Mouse (Mus musculus) embryonic facial prominence, embryonic 12.5 days (tissue): Measurements from ENCODE around the gene Tm9sf3. TPM values are rescaled to one million over a fixed set of nuclear protein-coding genes. Genes with fewer than 3 reads are reported as not detected.

Experiments used
- ATAC-seq: fragments of 200-750 bp; cut with Nextera tagmentation; 2 replicates; pipeline ENCODE4 v1.8.0; 2017; ENCODE audit not compliant: insufficient number of reproducible peaks, insufficient read depth, low FRiP score, low TSS enrichment
- H3K27ac ChIP-seq: fragments of 300-500 bp; sonication (generic); 2 replicates; pipeline ENCODE4 v1.5.1; 2016; ENCODE audit warnings: mild to moderate bottlenecking
- H3K27me3 ChIP-seq: fragments of 300-500 bp; sonication (generic); 2 replicates; pipeline ENCODE4 v1.6.1; 2016; ENCODE audit warnings: mild to moderate bottlenecking, moderate library complexity
- H3K36me3 ChIP-seq: fragments of 300-500 bp; sonication (generic); 2 replicates; pipeline ENCODE4 v1.6.1; 2016; ENCODE audit warnings: mild to moderate bottlenecking
- H3K4me1 ChIP-seq: fragments of 300-500 bp; sonication (generic); 2 replicates; pipeline ENCODE4 v1.6.1; 2016
- H3K4me2 ChIP-seq: fragments of 300-500 bp; sonication (generic); replicated peaks from 2 replicates; pipeline ENCODE4 v1.6.1; 2016; ENCODE audit warnings: mild to moderate bottlenecking, moderate library complexity
- H3K4me3 ChIP-seq: fragments of 300-500 bp; sonication (generic); 2 replicates; pipeline ENCODE4 v1.5.1; 2016; ENCODE audit warnings: mild to moderate bottlenecking
- H3K9ac ChIP-seq: fragments of 300-500 bp; sonication (generic); 2 replicates; pipeline ENCODE4 v1.6.1; 2016; ENCODE audit warnings: mild to moderate bottlenecking, moderate library complexity
- H3K9me3 ChIP-seq: fragments of 300-500 bp; sonication (generic); 2 replicates; pipeline ENCODE4 v1.6.1; 2016; ENCODE audit warnings: mild to moderate bottlenecking, moderate library complexity
- WGBS: fragments of 180-500 bp; shearing (Covaris S2); methylation state at CpG from one replicate; pipeline ENCODE4 v1.1.7; 2016; 5-methylcytosine and 5-hydroxymethylcytosine counted together
- polyA plus RNA-seq: library from polyadenylated mRNA; unstranded; fragments of >200 nt; fragmentation: Nextera tagmentation; extraction: Ambion mirVana; gene quantifications from 2 replicates; pipeline ENCODE4 v1.2.1, GENCODE M21; 2016

The Tm9sf3 gene
- polyA plus RNA-seq, 1 experiment from 2014 or later, result 160 TPM

GRCm38 (mm10) chr19:41204159-41205081 lies 59.4 kb downstream of the Tm9sf3 start:
- no peak for ATAC-seq
- Histone ChIP-seq H3K27me3 (peaks cover 43% of the 10 kb centered on the region), H3K9ac (no peak overlapping the region)

GRCm38 (mm10) chr19:41197606-41198005 lies 66.2 kb downstream of the Tm9sf3 start:
- no peaks in the 10 kb centered on the region for H3K36me3 ChIP-seq
- no peaks in the 10 kb centered on the region for H3K4me1 ChIP-seq
- ATAC-seq, result no peak
- no peak overlapping the region for H3K4me2 ChIP-seq
- 87% methylated on average over 12 of the region's 12 CpGs for WGBS
- H3K4me3 ChIP-seq, result no peak overlapping the region
- peaks cover 3% of the 10 kb centered on the region; the same call in 1 of the 2 replicates for H3K27me3 ChIP-seq
- no peaks in the 10 kb centered on the region for H3K9me3 ChIP-seq
- no peak overlapping the region for H3K27ac ChIP-seq
- H3K9ac ChIP-seq, result no peak overlapping the region

More at GRCm38 (mm10) chr19:41204159-41205081, 59.4 kb downstream of the Tm9sf3 start:
- H3K27ac ChIP-seq, result no peak overlapping the region
- H3K4me1 ChIP-seq, result peaks cover 11% of the 10 kb centered on the region; the same call in 1 of the 2 replicates
- WGBS, result 63% methylated on average over 11 of the region's 11 CpGs
- H3K36me3 ChIP-seq, result 0 out of 2 replicates have a peak, but pooled peaks cover 2% of the 10 kb centered on the region
- no peak overlapping the region for H3K4me2 ChIP-seq
- H3K4me3 ChIP-seq, result no peak overlapping the region
- no peaks in the 10 kb centered on the region for H3K9me3 ChIP-seq

GRCm38 (mm10) chr19:41193379-41193778 lies 70.4 kb downstream of the Tm9sf3 start:
- no peaks in the 10 kb centered on the region for H3K9me3 ChIP-seq
- no peaks in the 10 kb centered on the region for H3K27me3 ChIP-seq
- H3K4me2 ChIP-seq, result no peak overlapping the region
- 76% methylated on average over 1 of the region's 1 CpGs for WGBS
- H3K4me3 ChIP-seq, result no peak overlapping the region
- H3K9ac ChIP-seq, result no peak overlapping the region
- no peaks in the 10 kb centered on the region for H3K36me3 ChIP-seq
- H3K4me1 ChIP-seq, result no peaks in the 10 kb centered on the region
- ATAC-seq, result no peak
- H3K27ac ChIP-seq, result no peak overlapping the region

GRCm38 (mm10) chr19:41192953-41193352 lies 70.8 kb downstream of the Tm9sf3 start:
- Histone ChIP-seq H3K4me3 (no peak overlapping the region), H3K36me3 (no peaks in the 10 kb centered on the region)
- WGBS, result 87% methylated on average over 4 of the region's 4 CpGs

GRCm38 (mm10) chr19:41191724-41192123 lies 72.1 kb downstream of the Tm9sf3 start:
- Histone ChIP-seq H3K9ac (no peak overlapping the region), H3K27ac (no peak overlapping the region), H3K27me3 (no peaks in the 10 kb centered on the region), H3K9me3 (no peaks in the 10 kb centered on the region), H3K4me1 (no peaks in the 10 kb centered on the region), H3K36me3 (no peaks in the 10 kb centered on the region), H3K4me2 (no peak overlapping the region), H3K4me3 (no peak overlapping the region)
- WGBS, result 74% methylated on average over 9 of the region's 9 CpGs
- no peak for ATAC-seq

More at GRCm38 (mm10) chr19:41192953-41193352, 70.8 kb downstream of the Tm9sf3 start:
- H3K27ac ChIP-seq, result no peak overlapping the region
- H3K4me2 ChIP-seq, result no peak overlapping the region
- no peaks in the 10 kb centered on the region for H3K27me3 ChIP-seq
- H3K9me3 ChIP-seq, result no peaks in the 10 kb centered on the region
- no peaks in the 10 kb centered on the region for H3K4me1 ChIP-seq
- no peak overlapping the region for H3K9ac ChIP-seq
- ATAC-seq, result no peak

GRCm38 (mm10) chr19:41190876-41191434 lies 72.8 kb downstream of the Tm9sf3 start:
- Histone ChIP-seq H3K4me1 (no peaks in the 10 kb centered on the region), H3K27me3 (no peaks in the 10 kb centered on the region), H3K9ac (no peak overlapping the region), H3K4me2 (no peak overlapping the region), H3K9me3 (no peaks in the 10 kb centered on the region), H3K27ac (no peak overlapping the region), H3K36me3 (no peaks in the 10 kb centered on the region), H3K4me3 (no peak overlapping the region)
- ATAC-seq, result no peak
- WGBS, result 73% methylated on average over 6 of the region's 6 CpGs

GRCm38 (mm10) chr19:41177331-41177730 lies 86.5 kb downstream of the Tm9sf3 start:
- no peaks in the 10 kb centered on the region for H3K36me3 ChIP-seq
- H3K27me3 ChIP-seq, result no peaks in the 10 kb centered on the region
- 15% methylated on average over 6 of the region's 6 CpGs for WGBS
- H3K4me1 ChIP-seq, result no peaks in the 10 kb centered on the region
- no peak overlapping the region for H3K9ac ChIP-seq
- no peak for ATAC-seq
- no peaks in the 10 kb centered on the region for H3K9me3 ChIP-seq
- no peak overlapping the region for H3K27ac ChIP-seq
- no peak overlapping the region for H3K4me3 ChIP-seq
- H3K4me2 ChIP-seq, result no peak overlapping the region

- Histone ChIP-seq H3K27me3 (no peaks in the 10 kb centered on the region), H3K4me1 (no peaks in the 10 kb centered on the region)
Measured at GRCm38 (mm10) chr19:41176881-41177280, 86.9 kb downstream of the Tm9sf3 start.

GRCm38 (mm10) chr19:41165914-41166235 lies 97.9 kb downstream of the Tm9sf3 start:
- no peak for ATAC-seq
- Histone ChIP-seq H3K36me3 (no peaks in the 10 kb centered on the region), H3K9me3 (no peaks in the 10 kb centered on the region), H3K4me2 (no peak overlapping the region), H3K9ac (no peak overlapping the region), H3K4me3 (no peak overlapping the region), H3K4me1 (no peaks in the 10 kb centered on the region), H3K27me3 (0 out of 2 replicates have a peak, but pooled peaks cover 2% of the 10 kb centered on the region), H3K27ac (no peak overlapping the region)
- 90% methylated on average over 5 of the region's 5 CpGs for WGBS

More at GRCm38 (mm10) chr19:41176881-41177280, 86.9 kb downstream of the Tm9sf3 start:
- 82% methylated on average over 2 of the region's 2 CpGs for WGBS
- Histone ChIP-seq H3K36me3 (no peaks in the 10 kb centered on the region), H3K4me3 (no peak overlapping the region), H3K9ac (no peak overlapping the region), H3K27ac (no peak overlapping the region), H3K9me3 (no peaks in the 10 kb centered on the region), H3K4me2 (no peak overlapping the region)
- no peak for ATAC-seq

- no peak overlapping the region for H3K9ac ChIP-seq
- no peaks in the 10 kb centered on the region for H3K9me3 ChIP-seq
- ATAC-seq, result no peak
Measured at GRCm38 (mm10) chr19:41165144-41165913, 98.5 kb downstream of the Tm9sf3 start.

GRCm38 (mm10) chr19:41164447-41165095 lies 99.2 kb downstream of the Tm9sf3 start:
- Histone ChIP-seq H3K4me1 (no peaks in the 10 kb centered on the region), H3K4me3 (no peak overlapping the region), H3K27me3 (0 out of 2 replicates have a peak, but pooled peaks cover 2% of the 10 kb centered on the region), H3K9me3 (no peaks in the 10 kb centered on the region), H3K4me2 (no peak overlapping the region), H3K36me3 (no peaks in the 10 kb centered on the region), H3K27ac (no peak overlapping the region), H3K9ac (no peak overlapping the region)
- WGBS, result 52% methylated on average over 10 of the region's 10 CpGs
- ATAC-seq, result no peak

More at GRCm38 (mm10) chr19:41165144-41165913, 98.5 kb downstream of the Tm9sf3 start:
- Histone ChIP-seq H3K36me3 (no peaks in the 10 kb centered on the region), H3K27ac (no peak overlapping the region), H3K4me1 (no peaks in the 10 kb centered on the region), H3K27me3 (0 out of 2 replicates have a peak, but pooled peaks cover 2% of the 10 kb centered on the region), H3K4me3 (no peak overlapping the region), H3K4me2 (no peak overlapping the region)
- WGBS, result 76% methylated on average over 14 of the region's 14 CpGs
